Mouse (Mus musculus) hindbrain, embryonic 15.5 days (tissue): ENCODE measurements around the gene Rap1gap. TPM values are rescaled to one million over a fixed set of nuclear protein-coding genes. Genes with fewer than 3 reads are reported as not detected.

Experiments
- ATAC-seq: fragments of 200-750 bp; cut with Nextera tagmentation; 2 replicates; pipeline ENCODE4 v1.8.0; 2017; ENCODE audit warnings: low read depth, moderate number of reproducible peaks, moderate TSS enrichment; ENCODE audit not compliant: low FRiP score
- H3K27ac ChIP-seq: fragments of 300-500 bp; sonication (generic); replicated peaks from 2 replicates; pipeline ENCODE4 v1.5.1; 2015; ENCODE audit warnings: mild to moderate bottlenecking, inconsistent platforms
- H3K27me3 ChIP-seq: fragments of 300-500 bp; sonication (generic); 2 replicates; pipeline ENCODE4 v1.6.1; 2015; ENCODE audit warnings: control low read depth, inconsistent platforms
- H3K36me3 ChIP-seq: fragments of 300-500 bp; sonication (generic); 2 replicates; pipeline ENCODE4 v1.6.1; 2015; ENCODE audit warnings: control low read depth, inconsistent platforms
- H3K4me1 ChIP-seq: fragments of 300-500 bp; sonication (generic); replicated peaks from 2 replicates; pipeline ENCODE4 v1.6.1; 2015; ENCODE audit warnings: control low read depth, inconsistent platforms
- H3K4me2 ChIP-seq: fragments of 300-500 bp; sonication (generic); 2 replicates; pipeline ENCODE4 v1.6.1; 2015; ENCODE audit warnings: moderate library complexity, mild to moderate bottlenecking, inconsistent platforms
- H3K4me3 ChIP-seq: fragments of 300-500 bp; sonication (generic); 2 replicates; pipeline ENCODE4 v1.5.1; 2015; ENCODE audit warnings: mild to moderate bottlenecking, inconsistent platforms
- H3K9ac ChIP-seq: fragments of 300-500 bp; sonication (generic); 2 replicates; pipeline ENCODE4 v1.6.1; 2015; ENCODE audit warnings: inconsistent platforms
- H3K9me3 ChIP-seq: fragments of 300-500 bp; sonication (generic); 2 replicates; pipeline ENCODE4 v1.6.1; 2016; ENCODE audit warnings: control low read depth, inconsistent platforms
- WGBS: fragments of 180-500 bp; shearing (Covaris S2); methylation state at CpG from one replicate; pipeline ENCODE4 v1.1.7; 2015; 5-methylcytosine and 5-hydroxymethylcytosine counted together
- polyA plus RNA-seq: library from polyadenylated mRNA; unstranded; fragments of >200 nt; fragmentation: Nextera tagmentation; extraction: Ambion mirVana; gene quantifications from 2 replicates; pipeline ENCODE4 v1.2.1, GENCODE M21; 2015

The Rap1gap gene
- polyA plus RNA-seq, 1 experiment from 2014 or later = 99.6 TPM

DNA sequence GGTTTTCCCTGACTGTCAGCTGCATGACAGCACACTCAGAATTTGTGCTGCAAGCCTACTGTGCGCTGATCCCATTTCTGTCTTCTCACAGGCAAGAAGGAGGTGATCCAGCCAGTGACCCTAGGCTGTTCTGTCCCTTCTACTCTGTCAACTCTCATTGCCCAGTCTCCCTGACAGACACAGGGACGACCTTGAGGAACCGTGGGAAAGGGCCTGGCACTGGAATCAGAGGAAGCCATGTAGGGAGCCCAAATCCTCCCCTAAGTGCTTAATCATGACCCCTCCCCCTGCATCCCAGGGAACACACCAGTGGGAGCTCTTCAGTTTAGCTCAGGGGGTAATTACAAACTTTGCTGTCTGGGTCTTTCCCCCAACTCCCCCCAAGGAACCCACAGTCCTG, 73.2 kb downstream of the Rap1gap start:
- no peak for ATAC-seq
- Histone ChIP-seq H3K9me3 (no peaks in the 10 kb centered on the region), H3K4me3 (no peak overlapping the region), H3K9ac (no peak overlapping the region), H3K27me3 (no peaks in the 10 kb centered on the region), H3K4me1 (peaks cover 18% of the 10 kb centered on the region), H3K36me3 (no peaks in the 10 kb centered on the region), H3K4me2 (no peak overlapping the region), H3K27ac (no peak overlapping the region)
- WGBS = 76% methylated on average over 3 of the region's 3 CpGs

DNA sequence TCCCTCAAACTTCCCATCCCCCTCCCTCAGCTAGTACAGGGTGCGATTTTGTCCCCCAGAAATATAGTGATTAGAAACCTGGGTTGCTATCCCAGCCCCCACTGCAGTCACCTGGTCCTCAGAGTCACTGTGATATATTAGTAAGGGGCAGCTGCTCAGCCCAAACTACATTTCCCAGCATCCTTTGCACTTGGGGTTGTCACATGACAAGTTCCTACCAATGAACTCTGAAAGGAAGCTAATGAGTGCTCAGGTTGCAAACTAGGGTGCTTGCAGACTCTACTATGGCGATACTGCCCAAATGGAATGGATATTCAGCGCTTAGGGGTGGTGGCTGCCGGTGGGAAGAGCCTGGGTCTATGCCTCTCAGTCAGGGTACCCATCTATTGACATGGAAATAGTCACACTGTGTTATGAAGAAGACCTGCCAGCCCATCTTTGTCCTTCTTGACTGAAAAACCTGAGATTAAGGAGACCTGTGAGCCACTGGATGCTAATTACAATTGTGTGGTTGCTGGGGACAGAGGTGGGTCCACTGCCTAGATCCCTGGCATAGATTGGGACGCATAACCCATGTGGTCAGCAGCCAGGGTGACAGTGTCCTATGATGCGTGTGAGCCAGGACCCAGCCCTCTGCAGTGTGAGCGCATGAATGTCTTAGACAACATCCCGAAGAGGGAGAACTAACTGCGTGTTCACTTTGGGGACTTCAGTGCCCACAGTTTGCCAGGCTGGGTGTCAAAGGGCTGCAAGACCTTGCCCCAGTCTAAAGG, 74.8 kb downstream of the Rap1gap start:
- no peaks in the 10 kb centered on the region for H3K9me3 ChIP-seq
- no peaks in the 10 kb centered on the region for H3K27me3 ChIP-seq
- peak overlapping the region; percentile 46 for H3K4me2 ChIP-seq
- peak; percentile 65 for ATAC-seq
- H3K27ac ChIP-seq = no peak overlapping the region
- peaks cover 18% of the 10 kb centered on the region for H3K4me1 ChIP-seq
- H3K4me3 ChIP-seq = no peak overlapping the region
- WGBS = 54% methylated on average over 9 of the region's 9 CpGs
- H3K9ac ChIP-seq = no peak overlapping the region
- H3K36me3 ChIP-seq = no peaks in the 10 kb centered on the region

DNA sequence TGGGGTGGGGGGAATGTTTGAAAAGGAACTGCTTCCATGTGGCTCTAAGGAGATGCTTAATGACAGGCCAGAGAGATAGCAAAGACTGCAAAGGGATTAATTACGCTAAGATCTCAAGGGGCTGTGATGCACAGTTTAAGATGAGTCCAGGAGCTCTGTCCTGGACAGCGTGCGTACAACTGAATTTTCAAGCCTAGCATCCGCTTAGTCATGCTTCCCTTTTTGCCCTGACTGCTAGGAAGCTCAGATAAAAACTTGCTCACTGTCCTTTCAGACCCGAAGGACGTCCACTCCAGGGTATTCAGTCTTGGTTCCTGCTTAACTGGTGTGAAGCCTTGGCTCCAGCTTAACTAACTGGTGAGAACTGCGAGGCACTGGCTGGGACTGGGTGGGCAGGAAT, 75.8 kb downstream of the Rap1gap start:
- H3K9ac ChIP-seq = no peak overlapping the region
- 91% methylated on average over 7 of the region's 7 CpGs for WGBS
- no peaks in the 10 kb centered on the region for H3K36me3 ChIP-seq

DNA sequence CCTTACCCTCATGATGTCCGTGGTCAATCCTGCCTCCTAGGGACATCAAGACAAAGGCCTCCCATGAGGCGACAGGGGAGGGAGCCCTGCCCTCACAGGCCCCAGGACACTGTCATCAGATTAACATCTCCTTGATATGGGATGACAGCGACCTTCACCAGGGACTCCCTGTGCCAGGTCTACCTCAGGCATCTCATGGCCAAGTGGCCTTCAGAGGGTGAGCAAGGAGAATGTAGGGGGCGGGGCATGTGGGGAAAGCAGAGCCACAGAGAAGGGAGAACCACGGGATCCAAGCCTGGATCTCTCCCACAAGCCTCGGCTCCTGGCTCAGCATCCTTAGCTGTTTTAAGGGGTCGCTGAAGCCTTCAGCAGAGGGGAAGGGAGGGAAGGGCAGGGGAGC, 79.3 kb downstream of the Rap1gap start:
- WGBS = 62% methylated on average over 7 of the region's 7 CpGs
- Histone ChIP-seq H3K27me3 (no peaks in the 10 kb centered on the region), H3K4me3 (no peak overlapping the region), H3K9ac (no peak overlapping the region), H3K4me2 (no peak overlapping the region), H3K36me3 (no peaks in the 10 kb centered on the region), H3K27ac (no peak overlapping the region), H3K4me1 (peaks cover 8% of the 10 kb centered on the region), H3K9me3 (no peaks in the 10 kb centered on the region)
- ATAC-seq = no peak

More for the DNA sequence above, 75.8 kb downstream of the Rap1gap start:
- no peak for ATAC-seq
- H3K9me3 ChIP-seq = no peaks in the 10 kb centered on the region
- no peaks in the 10 kb centered on the region for H3K27me3 ChIP-seq
- no peak overlapping the region for H3K4me2 ChIP-seq
- peaks cover 17% of the 10 kb centered on the region for H3K4me1 ChIP-seq
- H3K27ac ChIP-seq = no peak overlapping the region
- H3K4me3 ChIP-seq = no peak overlapping the region

DNA sequence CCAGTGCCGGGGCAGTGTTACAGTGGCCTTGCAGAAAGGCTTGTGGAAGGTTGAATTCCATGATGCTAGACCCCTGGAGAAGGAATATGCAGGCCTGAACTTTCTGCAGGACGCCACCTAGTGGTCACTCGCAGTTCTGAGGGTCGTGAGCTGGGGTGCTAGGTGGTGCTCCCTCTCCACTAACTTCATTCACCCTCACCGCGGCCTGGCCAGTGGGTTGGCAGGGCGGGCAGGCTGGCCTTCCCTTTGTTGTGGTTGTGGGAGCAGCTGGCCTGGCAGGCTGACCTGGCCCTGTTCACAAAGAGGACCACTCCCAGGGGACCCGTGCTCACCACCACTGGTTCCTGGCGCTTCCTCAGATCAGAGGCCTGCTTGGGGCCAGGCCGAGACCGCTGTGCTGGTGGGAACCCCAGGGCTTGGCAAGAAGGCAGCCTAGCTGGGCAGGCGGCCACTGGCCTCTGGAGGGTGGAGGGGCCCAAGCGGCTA, 80.0 kb downstream of the Rap1gap start:
- Histone ChIP-seq H3K4me2 (no peak overlapping the region), H3K4me1 (peaks cover 7% of the 10 kb centered on the region), H3K9ac (no peak overlapping the region), H3K27me3 (no peaks in the 10 kb centered on the region), H3K9me3 (no peaks in the 10 kb centered on the region), H3K4me3 (no peak overlapping the region), H3K36me3 (no peaks in the 10 kb centered on the region), H3K27ac (no peak overlapping the region)
- WGBS = 57% methylated on average over 13 of the region's 13 CpGs
- peak; percentile 60; the same call in 1 of the 2 replicates for ATAC-seq

DNA sequence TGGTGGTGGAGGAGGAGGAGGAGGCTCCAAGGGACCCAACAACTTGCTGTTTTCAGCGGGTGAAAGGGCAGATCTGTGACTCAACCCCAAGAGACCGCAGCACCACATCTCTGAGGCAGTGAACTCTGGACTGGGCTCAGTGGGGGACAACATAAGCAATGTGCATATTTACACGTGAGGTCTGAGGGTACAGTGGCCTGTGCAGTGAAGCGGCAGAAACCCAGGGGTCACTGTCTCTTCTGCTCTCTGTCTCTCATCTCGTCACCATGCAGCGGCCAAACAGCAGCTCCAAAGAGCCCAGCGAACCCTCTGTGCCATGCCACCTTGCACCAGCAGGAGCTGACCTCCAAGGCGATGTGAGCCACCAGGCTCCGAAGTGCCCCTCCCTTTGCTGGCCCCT, 82.6 kb downstream of the Rap1gap start:
- 76% methylated on average over 9 of the region's 9 CpGs for WGBS
- Histone ChIP-seq H3K9me3 (no peaks in the 10 kb centered on the region), H3K27ac (no peak overlapping the region), H3K27me3 (no peaks in the 10 kb centered on the region), H3K4me3 (no peak overlapping the region), H3K4me2 (no peak overlapping the region), H3K9ac (no peak overlapping the region), H3K4me1 (peaks cover 8% of the 10 kb centered on the region; the same call in 1 of the 2 replicates), H3K36me3 (no peaks in the 10 kb centered on the region)
- no peak for ATAC-seq

DNA sequence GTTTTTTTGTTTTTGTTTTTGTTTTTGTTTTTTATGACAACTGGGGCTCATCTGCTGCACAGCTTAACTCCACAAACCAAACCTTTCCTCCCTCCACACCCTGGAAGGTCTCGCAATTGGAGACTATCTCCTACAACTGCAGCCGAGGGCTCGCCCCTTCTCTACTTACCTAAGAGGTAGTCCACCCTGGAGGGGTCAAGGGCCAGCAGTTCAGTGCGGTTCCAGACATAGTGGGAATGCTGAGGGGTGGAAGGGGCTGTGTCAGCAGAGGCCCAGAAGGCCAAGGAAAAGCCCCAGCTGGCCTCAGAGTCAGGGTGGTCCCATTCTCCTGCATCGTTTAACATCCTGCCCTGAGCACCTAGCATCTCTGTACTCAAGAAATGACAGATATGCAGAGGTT, 83.1 kb downstream of the Rap1gap start:
- WGBS = 91% methylated on average over 5 of the region's 5 CpGs
- no peak overlapping the region for H3K9ac ChIP-seq
- H3K9me3 ChIP-seq = no peaks in the 10 kb centered on the region
- H3K4me1 ChIP-seq = peaks cover 12% of the 10 kb centered on the region; the same call in 1 of the 2 replicates
- no peak overlapping the region for H3K4me2 ChIP-seq
- ATAC-seq = no peak
- no peak overlapping the region for H3K4me3 ChIP-seq
- H3K27me3 ChIP-seq = no peaks in the 10 kb centered on the region
- H3K36me3 ChIP-seq = no peaks in the 10 kb centered on the region
- no peak overlapping the region for H3K27ac ChIP-seq

DNA sequence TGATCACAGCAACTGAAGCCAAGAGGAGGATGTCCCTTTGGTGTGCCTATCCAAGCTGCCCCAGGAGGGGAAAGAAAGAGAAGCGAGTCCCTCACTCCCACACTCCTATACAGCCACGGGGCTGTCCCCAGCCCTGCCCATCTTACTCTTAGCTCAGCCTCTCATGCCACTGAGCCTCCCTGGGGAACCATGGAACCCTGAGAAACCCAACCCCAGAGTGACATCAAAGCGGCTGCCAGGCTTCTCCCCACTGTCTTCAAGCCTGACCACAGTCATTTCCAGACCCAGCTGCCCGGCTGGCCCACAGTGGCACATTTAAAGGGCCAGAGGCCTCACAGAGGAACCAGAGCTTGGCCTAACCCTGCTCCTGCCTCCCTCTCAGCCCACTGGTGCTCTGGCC, 84.2 kb downstream of the Rap1gap start:
- no peak overlapping the region for H3K4me3 ChIP-seq
- H3K36me3 ChIP-seq = no peaks in the 10 kb centered on the region
- H3K4me1 ChIP-seq = peaks cover 12% of the 10 kb centered on the region; the same call in 1 of the 2 replicates
- peak; percentile 32; the same call in 1 of the 2 replicates for ATAC-seq
- H3K9me3 ChIP-seq = no peaks in the 10 kb centered on the region
- no peak overlapping the region for H3K9ac ChIP-seq
- no peaks in the 10 kb centered on the region for H3K27me3 ChIP-seq
- no peak overlapping the region for H3K4me2 ChIP-seq
- WGBS = 51% methylated on average over 4 of the region's 4 CpGs
- no peak overlapping the region for H3K27ac ChIP-seq

DNA sequence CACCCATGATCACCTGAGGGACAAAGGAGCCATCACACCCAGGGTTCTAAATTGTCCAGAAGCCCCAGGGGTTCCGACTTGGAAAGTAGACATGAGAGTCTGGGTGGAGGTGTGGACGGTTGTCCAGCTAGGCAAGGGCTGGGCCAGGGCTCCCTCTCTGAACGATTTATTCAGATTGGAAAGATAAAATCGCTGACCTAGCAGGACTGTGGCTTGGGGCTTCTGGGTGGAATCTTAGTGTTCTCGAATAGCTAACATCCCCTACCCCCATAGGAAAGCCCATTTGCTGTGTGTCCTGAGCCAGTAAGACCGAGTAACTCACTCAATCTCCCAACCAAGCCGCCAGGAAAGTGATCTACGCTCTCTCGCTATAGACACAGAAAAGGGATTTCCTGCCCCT, 85.2 kb downstream of the Rap1gap start:
- WGBS = 82% methylated on average over 9 of the region's 9 CpGs
- H3K9me3 ChIP-seq = no peaks in the 10 kb centered on the region
- H3K4me2 ChIP-seq = no peak overlapping the region
- no peak for ATAC-seq
- peaks cover 12% of the 10 kb centered on the region; the same call in 1 of the 2 replicates for H3K4me1 ChIP-seq
- no peaks in the 10 kb centered on the region for H3K27me3 ChIP-seq
- no peak overlapping the region for H3K4me3 ChIP-seq
- no peak overlapping the region for H3K27ac ChIP-seq
- no peak overlapping the region for H3K9ac ChIP-seq
- no peaks in the 10 kb centered on the region for H3K36me3 ChIP-seq

DNA sequence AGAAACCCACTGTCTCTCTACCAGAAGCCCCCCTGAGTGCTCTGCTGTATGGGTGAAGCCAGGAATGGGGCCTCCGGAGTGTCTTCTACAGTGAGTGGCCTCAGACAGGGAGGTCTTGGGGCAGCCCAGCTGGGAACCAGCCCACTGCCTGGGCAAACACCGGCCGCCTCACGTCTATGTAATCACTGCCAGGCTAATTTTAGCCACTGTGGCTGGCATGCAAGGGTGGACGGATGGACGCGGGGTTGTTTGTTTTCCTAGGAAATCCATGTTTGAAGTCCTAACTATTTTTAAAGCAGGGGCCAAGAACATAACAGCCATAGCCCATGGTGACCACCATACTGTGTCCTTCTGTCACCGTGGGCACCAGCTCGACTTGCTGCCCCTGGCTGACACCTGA, 85.6 kb downstream of the Rap1gap start:
- Histone ChIP-seq H3K9me3 (no peaks in the 10 kb centered on the region), H3K4me3 (no peak overlapping the region), H3K36me3 (no peaks in the 10 kb centered on the region), H3K9ac (no peak overlapping the region), H3K27ac (no peak overlapping the region), H3K4me2 (no peak overlapping the region), H3K4me1 (peaks cover 12% of the 10 kb centered on the region; the same call in 1 of the 2 replicates), H3K27me3 (no peaks in the 10 kb centered on the region)
- 81% methylated on average over 9 of the region's 9 CpGs for WGBS
- ATAC-seq = no peak

DNA sequence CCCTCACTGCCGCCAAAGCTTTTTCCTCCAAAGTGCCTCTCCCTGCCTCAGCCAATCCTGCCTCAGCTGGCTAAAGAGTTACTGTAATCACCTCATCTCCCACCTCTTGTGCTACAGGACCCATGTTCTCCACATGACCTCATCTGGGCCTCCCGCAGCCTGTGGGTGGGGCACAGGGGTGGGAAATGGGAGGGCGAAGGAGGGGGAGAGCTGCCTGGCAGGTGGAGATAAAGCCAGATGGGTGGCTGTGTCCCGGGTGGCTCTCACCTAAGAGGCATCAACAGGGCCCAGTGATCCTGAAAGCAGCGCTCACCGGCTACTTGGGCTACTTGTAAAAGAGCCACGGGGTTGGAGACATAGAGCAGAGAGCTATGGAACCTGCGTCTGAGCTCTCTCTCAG, 86.8 kb downstream of the Rap1gap start:
- Histone ChIP-seq H3K4me3 (no peak overlapping the region), H3K27me3 (no peaks in the 10 kb centered on the region), H3K4me1 (peaks cover 12% of the 10 kb centered on the region; the same call in 1 of the 2 replicates), H3K9me3 (no peaks in the 10 kb centered on the region), H3K36me3 (no peaks in the 10 kb centered on the region), H3K27ac (no peak overlapping the region), H3K4me2 (no peak overlapping the region), H3K9ac (no peak overlapping the region)
- 71% methylated on average over 8 of the region's 8 CpGs for WGBS
- no peak for ATAC-seq

DNA sequence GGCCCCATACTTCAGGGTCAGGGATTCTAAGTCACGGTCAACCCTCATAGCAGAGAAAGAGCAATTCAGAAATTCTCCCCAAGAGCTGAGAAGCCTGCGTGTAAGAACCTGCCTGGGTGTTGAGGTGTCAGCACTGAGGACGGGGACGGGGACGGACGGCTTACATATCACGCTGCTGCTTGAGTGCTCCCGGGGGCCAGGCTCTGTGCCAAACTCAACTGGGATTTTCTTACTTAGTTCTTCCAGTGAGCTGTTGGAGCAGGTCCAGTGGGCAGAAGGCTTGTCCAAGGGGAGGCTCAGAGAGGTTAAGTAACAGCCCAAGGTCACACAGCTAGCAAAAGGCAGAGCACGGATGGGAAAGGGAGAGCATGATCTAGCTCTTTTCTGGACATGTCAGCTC, 87.2 kb downstream of the Rap1gap start:
- H3K9me3 ChIP-seq = no peaks in the 10 kb centered on the region
- no peak overlapping the region for H3K4me2 ChIP-seq
- H3K9ac ChIP-seq = no peak overlapping the region
- no peak overlapping the region for H3K27ac ChIP-seq
- no peak overlapping the region for H3K4me3 ChIP-seq
- H3K27me3 ChIP-seq = no peaks in the 10 kb centered on the region
- H3K36me3 ChIP-seq = no peaks in the 10 kb centered on the region
- no peak for ATAC-seq
- H3K4me1 ChIP-seq = peaks cover 12% of the 10 kb centered on the region; the same call in 1 of the 2 replicates
- WGBS = 71% methylated on average over 9 of the region's 9 CpGs
